Mouse (Mus musculus) heart, embryonic 14.5 days (tissue): ENCODE measurements around the gene Slc19a3. TPM values are rescaled to one million over a fixed set of nuclear protein-coding genes. Genes with fewer than 3 reads are reported as not detected.

Experiments
- ATAC-seq: fragments of 200-750 bp; cut with Nextera tagmentation; 2 replicates; pipeline ENCODE4 v1.8.0; 2017; ENCODE audit warnings: low read depth, moderate TSS enrichment; ENCODE audit not compliant: insufficient number of reproducible peaks, insufficient read depth, low FRiP score
- H3K27ac ChIP-seq, 2 experiments: fragments of 200-500 bp in 1 of 2; fragments of 300-500 bp in 1 of 2; sonication (generic) in 1 of 2; replicated peaks in 1 of 2; 2 replicates each; pipeline ENCODE4 v1.5.1; 2012 to 2014; ENCODE audit warnings: low read depth in 2 of 2, low read length in 2 of 2, control low read depth in 1 of 2, mild to moderate bottlenecking in 1 of 2, mixed read lengths in 1 of 2; ENCODE audit not compliant: control insufficient read depth in 1 of 2, insufficient read depth in 1 of 2
- H3K27me3 ChIP-seq: fragments of 300-500 bp; sonication (generic); 2 replicates; pipeline ENCODE4 v1.6.1; 2014; ENCODE audit warnings: mild to moderate bottlenecking, low read length, control low read depth; ENCODE audit not compliant: control insufficient read depth, insufficient read depth
- H3K36me3 ChIP-seq: fragments of 300-500 bp; sonication (generic); 2 replicates; pipeline ENCODE4 v1.6.1; 2014; ENCODE audit warnings: mild to moderate bottlenecking, control low read depth, low read length, mixed read lengths; ENCODE audit not compliant: control insufficient read depth, insufficient read depth
- H3K4me1 ChIP-seq, 2 experiments: fragments of 200-500 bp in 1 of 2; fragments of 300-500 bp in 1 of 2; sonication (generic) in 1 of 2; 2 replicates each; pipeline ENCODE4 v1.6.1; 2012 to 2014; ENCODE audit warnings: low read length in 2 of 2, control low read depth in 1 of 2, mixed read lengths in 1 of 2; ENCODE audit not compliant: control insufficient read depth in 2 of 2, insufficient read depth in 2 of 2
- H3K4me2 ChIP-seq: fragments of 300-500 bp; sonication (generic); 2 replicates; pipeline ENCODE4 v1.6.1; 2014; ENCODE audit warnings: mild to moderate bottlenecking, low read length
- H3K4me3 ChIP-seq, 2 experiments: fragments of 200-500 bp in 1 of 2; fragments of 300-500 bp in 1 of 2; sonication (generic) in 1 of 2; 2 replicates each; pipeline ENCODE4 v1.5.1; 2012 to 2014; ENCODE audit warnings: low read length in 2 of 2, mild to moderate bottlenecking in 2 of 2, control low read depth in 1 of 2, low read depth in 1 of 2, moderate library complexity in 1 of 2; ENCODE audit not compliant: control insufficient read depth in 1 of 2, insufficient read depth in 1 of 2
- H3K9ac ChIP-seq: fragments of 300-500 bp; sonication (generic); 2 replicates; pipeline ENCODE4 v1.6.1; 2014; ENCODE audit warnings: mild to moderate bottlenecking, low read length
- H3K9me3 ChIP-seq: fragments of 300-500 bp; sonication (generic); 2 replicates; pipeline ENCODE4 v1.6.1; 2016; ENCODE audit warnings: low read length, control low read depth; ENCODE audit not compliant: control insufficient read depth
- WGBS: fragments of 180-500 bp; shearing (Covaris S2); extraction: QIAGEN DNeasy Blood & Tissue Kit; methylation state at CpG from one replicate; pipeline ENCODE4 v1.1.7; 2014; 5-methylcytosine and 5-hydroxymethylcytosine counted together
- polyA plus RNA-seq: library from polyadenylated mRNA; unstranded; fragments of >200 nt; fragmentation: Nextera tagmentation; extraction: Ambion mirVana; gene quantifications from 2 replicates; pipeline ENCODE4 v1.2.1, GENCODE M21; 2014

Slc19a3 gene
- polyA plus RNA-seq, 1 experiment from 2014 or later, result 2.4 TPM

- Histone ChIP-seq H3K9me3 (no peaks in the 10 kb centered on the region), H3K36me3 (no peaks in the 10 kb centered on the region), H3K27me3 (no peaks in the 10 kb centered on the region), H3K4me3 (no peak overlapping the region), H3K4me1 (peaks cover 0 to 4% of the 10 kb centered on the region in 2 experiments; a peak in 2 of 4 replicates), H3K4me2 (no peak overlapping the region), H3K27ac (no peak overlapping the region), H3K9ac (no peak overlapping the region)
- WGBS, result 63% methylated on average over 3 of the region's 3 CpGs
- ATAC-seq, result no peak
These were observed 71.8 kb downstream of the Slc19a3 start for GRCm38 (mm10) chr1:82966413-82966812.

Other genes starting within 250 kb of the Slc19a3 start
- 38.6 and 44.6 TPM in 2 replicates for gene Agfg1, start 199.0 kb downstream of the Slc19a3 start, polyA plus RNA-seq
- not detected in 2 replicates for gene A030005L19Rik, start 125.1 kb downstream of the Slc19a3 start, polyA plus RNA-seq
- gene A030014E15Rik, start 113.5 kb downstream of the Slc19a3 start, polyA plus RNA-seq, result not detected in 2 replicates
- gene Gm6217, start 107.0 kb downstream of the Slc19a3 start, polyA plus RNA-seq, result not detected in 2 replicates
- gene A030003K21Rik, start 95.1 kb downstream of the Slc19a3 start, polyA plus RNA-seq, result not detected in 2 replicates
- not detected in 2 replicates for gene Gm7544, start 82.4 kb downstream of the Slc19a3 start, polyA plus RNA-seq
- gene Gm47955, start 78.2 kb downstream of the Slc19a3 start, polyA plus RNA-seq, result not detected in 2 replicates
- not detected in 2 replicates for gene Gm47959, start 37.9 kb downstream of the Slc19a3 start, polyA plus RNA-seq
- not detected in 2 replicates for gene Krtap28-10, start 4.0 kb upstream of the Slc19a3 start, polyA plus RNA-seq
- not detected in 2 replicates for gene Gm47969, start 6.5 kb upstream of the Slc19a3 start, polyA plus RNA-seq
- gene A030005K14Rik, start 20.9 kb upstream of the Slc19a3 start, polyA plus RNA-seq, result not detected in 2 replicates
- gene Krtap28-13, start 22.5 kb upstream of the Slc19a3 start, polyA plus RNA-seq, result not detected in 2 replicates
- 0.36 TPM in 1 of 2 replicates, not detected in the other for gene Ccl20, start 78.3 kb upstream of the Slc19a3 start, polyA plus RNA-seq
- gene Daw1, start 121.3 kb upstream of the Slc19a3 start, polyA plus RNA-seq, result 0.20 TPM in 1 of 2 replicates, not detected in the other